Mouse (Mus musculus): ENCODE measurements around the gene Fbf1.

The Fbf1 gene

DNA sequence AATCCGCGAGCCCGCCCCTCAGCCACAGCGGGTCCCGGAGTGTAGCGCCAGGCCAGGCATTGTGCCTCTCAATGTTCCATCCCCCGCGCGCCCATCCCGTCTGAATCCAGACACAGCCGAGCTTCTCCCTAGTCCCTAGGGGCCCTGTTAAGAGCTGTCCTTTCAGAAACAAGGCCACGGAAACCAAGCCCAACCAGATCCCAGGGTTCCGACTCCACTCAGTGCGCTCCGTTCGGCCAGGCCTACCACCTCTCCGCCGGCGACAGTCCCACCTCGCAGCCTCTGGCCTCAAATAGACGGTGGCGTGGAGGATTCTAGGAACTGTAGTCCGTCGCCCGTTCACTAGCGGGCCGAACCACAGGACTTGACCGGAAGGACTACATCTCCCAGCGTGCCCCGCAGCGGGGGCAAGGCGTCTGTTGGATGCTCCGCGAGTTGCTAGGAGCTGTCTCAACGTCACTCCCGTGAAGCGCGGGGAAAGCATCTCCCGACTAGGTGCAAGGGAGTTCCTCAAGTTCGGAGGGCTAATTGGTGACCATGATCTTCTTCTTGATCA, at the start of gene Fbf1:
Gene Fbf1, minus strand, starts transcription at position 283 of the 556 bp plus-strand sequence.
- peak; percentile 98 for DNase-seq (ENCODE audit: low spot score in 2 of 2)

- no peak for DNase-seq (ENCODE audit: low spot score in 2 of 2)
Measured at GRCm38 (mm10) chr11:116216549-116216948, 48.6 kb upstream of the Fbf1 start.

- DNase-seq (ENCODE audit: low spot score in 2 of 2) = no peak
Measured at GRCm38 (mm10) chr11:116215991-116216390, 48.0 kb upstream of the Fbf1 start.

DNA sequence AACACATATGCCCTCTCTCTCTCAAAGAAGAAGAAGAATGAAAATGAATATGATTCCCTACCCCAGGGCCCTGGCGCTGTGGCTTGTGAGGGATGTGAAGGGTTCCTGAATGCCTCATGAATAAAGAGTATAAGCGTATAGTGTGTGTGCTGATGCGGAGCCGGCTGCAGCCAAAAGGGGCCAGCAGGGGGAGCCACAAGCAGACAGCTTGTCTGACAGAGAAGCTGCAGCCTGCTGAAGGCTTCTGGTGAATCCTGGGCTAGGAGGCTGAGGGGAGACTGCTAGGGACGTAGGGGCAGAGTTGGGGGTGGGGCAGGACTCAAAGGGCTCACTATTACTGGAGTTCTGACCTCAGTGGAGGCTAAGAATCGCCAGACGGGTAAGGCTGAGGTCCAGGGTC, 47.2 kb upstream of the Fbf1 start:
- DNase-seq (ENCODE audit: low spot score in 2 of 2) = no peak

- no peak for DNase-seq (ENCODE audit: low spot score in 2 of 2)
Measured at GRCm38 (mm10) chr11:116213877-116214510, 46.0 kb upstream of the Fbf1 start.

GRCm38 (mm10) chr11:116212847-116213246, 44.9 kb upstream of the Fbf1 start:
- DNase-seq (ENCODE audit: low spot score in 2 of 2) = no peak

DNA sequence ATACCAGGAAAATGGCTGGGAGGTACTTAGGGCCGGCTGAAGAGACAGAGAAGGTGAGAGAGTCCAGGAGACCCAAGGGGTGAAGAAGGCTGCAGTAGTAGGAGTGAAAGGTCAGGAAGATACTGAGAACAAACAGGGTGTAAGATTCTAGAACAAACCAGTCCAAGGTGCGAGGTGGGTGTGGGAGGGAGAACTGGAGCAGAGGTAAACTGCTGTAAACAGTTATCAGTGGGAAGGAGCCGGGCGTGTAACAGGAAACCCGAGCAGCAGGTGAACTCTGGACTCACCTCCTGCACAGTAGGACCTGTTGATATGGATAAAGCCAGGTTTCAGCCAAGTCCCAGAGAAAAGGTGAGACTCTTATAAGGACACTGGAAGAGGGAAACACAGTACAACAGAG, 42.7 kb upstream of the Fbf1 start:
- no peak for DNase-seq (ENCODE audit: low spot score in 2 of 2)

- no peak for DNase-seq (ENCODE audit: low spot score in 2 of 2)
Measured at GRCm38 (mm10) chr11:116209257-116209656, 41.3 kb upstream of the Fbf1 start.

DNA sequence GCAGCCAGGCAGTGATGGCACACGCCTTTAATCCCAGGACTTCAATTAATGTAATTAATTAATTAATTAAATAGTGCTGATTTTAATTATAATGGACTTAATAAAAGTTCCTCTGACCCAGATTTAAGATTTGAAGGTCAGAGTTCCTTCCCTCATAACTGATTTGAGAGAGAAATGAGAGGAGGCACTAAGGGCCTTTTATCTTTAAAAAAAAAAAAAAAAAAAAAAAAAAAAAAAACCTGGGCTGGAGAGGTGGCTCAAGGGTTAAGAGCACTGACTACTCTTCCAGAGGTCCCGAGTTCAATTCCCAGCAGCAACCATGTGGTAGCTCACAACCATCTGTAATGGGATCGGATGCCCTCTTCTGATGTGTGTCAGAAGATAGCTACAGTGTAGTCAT, 40.7 kb upstream of the Fbf1 start:
- no peak for DNase-seq (ENCODE audit: low spot score in 2 of 2)

DNA sequence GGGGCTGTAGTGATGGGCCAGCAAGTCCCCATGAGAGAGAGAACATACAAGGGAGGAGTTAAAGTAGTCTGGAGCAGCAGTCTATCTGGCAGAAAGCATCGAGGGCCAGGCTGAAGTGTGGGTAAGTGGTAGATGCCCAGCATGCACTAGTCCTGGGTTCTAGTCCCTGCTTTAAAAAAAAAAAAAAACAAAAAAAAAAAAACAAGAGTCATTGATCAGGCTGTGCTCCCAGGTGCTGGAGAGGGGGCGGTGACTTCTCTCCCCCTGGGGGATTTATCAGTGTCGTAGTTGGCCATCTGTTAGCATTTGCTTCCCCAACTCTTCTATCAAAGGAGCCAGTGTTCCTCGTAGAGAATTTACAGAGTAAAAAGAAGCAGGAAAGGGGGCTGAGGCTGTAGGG, 38.7 kb upstream of the Fbf1 start:
- no peak for DNase-seq (ENCODE audit: low spot score in 2 of 2)

DNA sequence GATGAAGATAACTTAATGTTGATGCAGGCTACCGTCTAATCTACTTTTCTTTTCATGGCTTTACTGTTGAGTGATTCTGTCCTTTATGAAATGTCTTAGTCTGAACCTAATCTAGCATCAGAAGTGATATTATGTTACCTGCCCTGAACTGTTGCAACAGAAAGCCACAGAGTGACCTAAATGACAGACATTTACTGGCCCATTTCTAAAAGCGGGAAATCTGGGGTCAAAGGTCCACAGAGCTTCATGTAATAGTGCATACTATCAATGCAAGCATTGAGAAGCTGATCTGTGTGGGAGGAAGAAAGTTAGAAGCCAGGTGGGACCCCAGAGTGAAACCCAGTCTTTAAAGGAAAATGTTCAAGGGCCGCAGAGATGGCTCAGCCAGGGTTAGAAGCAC, 35.2 kb upstream of the Fbf1 start:
- no peak for DNase-seq (ENCODE audit: low spot score in 2 of 2)

DNA sequence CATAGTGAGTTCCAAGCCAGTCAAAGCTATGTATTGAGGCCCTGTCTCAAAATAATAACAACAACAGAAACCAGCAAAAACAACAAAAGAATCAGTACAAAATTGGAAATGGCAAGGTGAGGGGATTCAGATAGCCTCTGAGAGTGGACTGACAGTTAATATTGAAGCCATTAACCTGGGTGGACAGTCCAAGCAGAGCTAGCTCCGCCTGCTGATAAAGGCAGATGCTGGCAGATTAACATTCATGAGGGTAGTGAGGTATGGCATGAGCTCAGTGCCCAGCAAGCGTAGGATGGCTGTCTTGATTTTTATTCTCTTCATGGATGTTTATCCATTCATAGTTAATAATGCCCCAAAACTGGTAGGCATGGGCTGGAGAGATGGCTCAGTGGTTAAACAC, 33.2 kb upstream of the Fbf1 start:
- DNase-seq (ENCODE audit: low spot score in 2 of 2) = no peak

DNA sequence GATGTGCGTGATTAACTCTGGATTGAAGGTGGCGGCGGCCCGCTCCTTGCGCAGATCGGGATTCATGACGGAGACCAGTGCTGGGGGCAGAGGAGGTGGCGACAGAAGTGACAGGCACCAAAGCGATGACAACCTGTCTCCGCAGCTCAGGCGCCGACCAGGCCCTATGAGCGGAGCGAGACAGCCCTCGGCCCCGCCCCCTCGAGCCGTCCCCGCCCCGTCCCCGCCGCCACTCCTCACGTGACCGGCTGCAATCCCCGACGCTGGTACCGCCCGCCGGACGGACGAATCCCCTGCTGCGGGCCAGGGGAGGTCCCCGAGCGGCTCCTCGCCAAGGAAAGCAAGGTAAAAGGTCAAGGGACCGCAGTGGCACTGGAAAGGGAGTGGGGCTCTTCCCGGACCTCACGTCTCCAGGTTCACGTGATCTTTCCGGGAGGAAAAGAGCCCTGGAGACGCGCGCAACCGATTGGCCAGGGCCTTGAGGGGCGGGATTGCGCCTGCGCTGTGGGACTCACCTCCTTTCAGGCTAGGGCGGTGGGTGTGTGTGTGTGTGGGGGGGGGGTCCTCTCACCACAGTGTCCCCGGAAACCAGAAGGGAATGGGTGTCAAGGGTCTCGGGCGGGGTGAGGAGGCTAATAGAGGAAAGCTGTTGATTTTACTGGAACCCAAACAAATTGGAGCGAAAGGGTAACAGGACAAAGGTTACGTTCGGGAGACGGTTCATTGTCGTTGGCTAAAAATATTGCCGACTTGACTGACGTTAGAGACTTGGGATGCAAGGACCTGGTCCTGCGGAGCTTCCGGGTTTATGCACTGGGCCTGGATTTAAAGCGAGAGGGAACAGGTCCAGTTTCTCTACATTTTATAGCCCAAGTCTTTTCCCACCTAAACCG, 30.9 kb upstream of the Fbf1 start, which contains the start of the genes Ten1 and Acox1:
Gene Ten1, plus strand, starts transcription at position 217 of the 893 bp plus-strand sequence.
Gene Acox1, minus strand, starts transcription at position 407 of the 893 bp plus-strand sequence.
- DNase-seq (ENCODE audit: low spot score in 2 of 2) = peak; percentile 97 to 98

GRCm38 (mm10) chr11:116198132-116198531, 30.2 kb upstream of the Fbf1 start:
- no peak for DNase-seq (ENCODE audit: low spot score in 2 of 2)

GRCm38 (mm10) chr11:116197584-116197906, 29.6 kb upstream of the Fbf1 start:
- no peak for DNase-seq (ENCODE audit: low spot score in 2 of 2)

- no peak for DNase-seq (ENCODE audit: low spot score in 2 of 2)
Measured at GRCm38 (mm10) chr11:116196866-116197583, 29.1 kb upstream of the Fbf1 start.

DNA sequence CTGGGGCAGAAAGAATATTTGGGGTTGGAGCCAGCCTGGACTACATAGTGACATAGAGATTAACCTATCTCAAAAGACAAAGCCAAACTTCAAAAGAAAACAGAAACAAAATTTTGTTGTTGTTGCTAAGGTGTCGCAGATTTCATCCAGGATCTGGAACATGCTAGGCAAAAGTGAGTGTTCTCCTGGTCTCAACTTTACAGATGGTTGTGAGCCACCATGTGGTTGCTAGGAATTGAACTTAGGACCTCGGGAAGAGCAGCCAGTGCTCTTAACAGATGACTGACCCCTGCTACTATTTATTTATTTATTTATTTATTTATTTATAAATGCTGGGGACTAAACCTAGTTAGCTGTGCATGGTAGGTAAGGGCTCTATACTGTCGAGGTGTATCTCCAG, 28.4 kb upstream of the Fbf1 start:
- no peak for DNase-seq (ENCODE audit: low spot score in 2 of 2)

- DNase-seq (ENCODE audit: low spot score in 2 of 2) = no peak
Measured at GRCm38 (mm10) chr11:116195252-116195651, 27.3 kb upstream of the Fbf1 start.

- DNase-seq (ENCODE audit: low spot score in 2 of 2) = no peak
Measured at GRCm38 (mm10) chr11:116194619-116195018, 26.7 kb upstream of the Fbf1 start.

GRCm38 (mm10) chr11:116187226-116187930, 19.4 kb upstream of the Fbf1 start:
- no peak for DNase-seq (ENCODE audit: low spot score in 2 of 2)

DNA sequence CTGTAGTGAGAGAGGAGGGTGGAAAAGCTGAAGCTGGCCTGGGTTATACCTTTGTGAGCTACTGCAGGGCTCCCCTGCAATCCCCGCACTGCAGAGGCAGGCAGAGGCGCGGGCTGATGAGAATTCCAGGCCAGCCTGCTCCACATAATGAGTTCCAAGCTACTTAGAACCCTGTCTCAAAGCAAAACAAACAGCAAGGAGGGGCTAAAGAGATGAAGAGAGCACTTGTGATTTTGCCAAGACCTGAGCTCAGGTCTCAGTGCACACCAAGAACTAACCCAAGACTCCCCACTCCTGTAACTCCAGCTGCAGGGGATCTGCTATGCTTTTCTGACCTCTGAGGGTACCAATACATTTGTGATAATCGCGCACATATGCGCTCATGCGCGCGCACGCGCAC, 18.4 kb upstream of the Fbf1 start:
- DNase-seq (ENCODE audit: low spot score in 2 of 2) = no peak

DNA sequence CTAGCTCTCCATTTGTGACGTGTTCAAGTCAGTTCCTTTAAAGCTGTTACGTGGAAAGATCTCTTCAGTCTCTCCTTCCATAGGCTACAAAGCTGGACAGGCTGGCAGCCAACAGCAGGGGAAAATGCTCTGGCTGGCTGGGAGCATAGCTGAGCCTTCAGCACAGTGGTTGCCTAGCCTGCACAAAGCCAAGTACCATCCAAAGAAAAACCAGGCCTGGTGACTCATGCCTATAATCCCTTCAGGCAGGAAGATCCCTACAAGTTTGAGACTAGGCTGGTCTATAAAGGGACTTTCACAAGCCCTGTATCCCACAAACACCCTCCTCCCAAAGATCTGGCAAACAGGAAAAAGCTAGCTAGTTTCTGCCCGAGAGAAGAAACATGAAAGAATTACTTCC, 17.9 kb upstream of the Fbf1 start:
- DNase-seq (ENCODE audit: low spot score in 2 of 2) = peak in 1 of 2 experiments; percentile 54
